Mouse (Mus musculus): ENCODE data around the gene Hormad1. TPM values are rescaled to one million over a fixed set of nuclear protein-coding genes. Genes with fewer than 3 reads are reported as not detected.

The Hormad1 gene
- total RNA-seq, 2 experiments from 2014 or later = not detected

GRCm38 (mm10) chr3:95631304-95631703 lies 71.8 kb downstream of the Hormad1 start:
- intact Hi-C loops (cut with DNase I) = loop anchor here (5.0 kb wide), 2 partner anchors 114 to 126 kb away; no protein-coding TSS in a partner anchor
- DNase-seq (ENCODE audit: low spot score) = no peak

- intact Hi-C loops (cut with DNase I) = loop anchor here (1.0 to 5.0 kb wide), 5 partner anchors 43 to 138 kb away; no protein-coding TSS in a partner anchor
- DNase-seq (ENCODE audit: low spot score) = no peak
Observed at GRCm38 (mm10) chr3:95632648-95633588, 73.4 kb downstream of the Hormad1 start.

GRCm38 (mm10) chr3:95635636-95636035 lies 76.2 kb downstream of the Hormad1 start:
- DNase-seq (ENCODE audit: low spot score) = no peak
- intact Hi-C loops (cut with DNase I) = no loop called here

GRCm38 (mm10) chr3:95636072-95636471 lies 76.6 kb downstream of the Hormad1 start:
- DNase-seq (ENCODE audit: low spot score) = no peak
- intact Hi-C loops (cut with DNase I) = no loop called here

Other genes starting within 250 kb of the Hormad1 start
- gene Cers2, start 244.9 kb upstream of the Hormad1 start, total RNA-seq (2021) = 10 to 100 TPM; 35.9 to 40.4 TPM
- 10 to 100 TPM; 11.2 to 11.4 TPM for gene Setdb1, start 202.5 kb upstream of the Hormad1 start, total RNA-seq (2021)
- gene 4930558C23Rik, start 156.8 kb upstream of the Hormad1 start, total RNA-seq (2021) = not detected
- gene Arnt, start 125.3 kb upstream of the Hormad1 start, total RNA-seq (2021) = 10 to 100 TPM; 40.8 to 43.6 TPM
- 10 to 100 TPM in 1 of 2 experiments, 1 to 10 TPM in 1; 8.7 to 10.9 TPM for gene Ctsk, start 60.4 kb upstream of the Hormad1 start, total RNA-seq (2021)
- 10 to 100 TPM; 13.6 TPM for gene Ctss, start 32.9 kb upstream of the Hormad1 start, total RNA-seq (2021)
- 10 to 100 TPM; 18.8 to 19.7 TPM for gene Golph3l, start 29.3 kb downstream of the Hormad1 start, total RNA-seq (2021)
- gene Ensa, start 65.3 kb downstream of the Hormad1 start, total RNA-seq (2021) = 10 to 100 TPM; 67.4 to 72.2 TPM
- 100 to 1,000 TPM; 128 to 152 TPM for gene Mcl1, start 99.1 kb downstream of the Hormad1 start, total RNA-seq (2021)
- 10 to 100 TPM; 52.6 to 64.6 TPM for gene Adamtsl4, start 128.2 kb downstream of the Hormad1 start, total RNA-seq (2021)
- gene Ecm1, start 179.9 kb downstream of the Hormad1 start, total RNA-seq (2021) = 10 to 100 TPM; 52.1 to 60.8 TPM
- 10 to 100 TPM; 46.6 to 49.4 TPM for gene Tars2, start 200.5 kb downstream of the Hormad1 start, total RNA-seq (2021)

Data from heart, postnatal 25 days (tissue).